Mouse (Mus musculus) stomach, postnatal 0 days (tissue): ENCODE data around the gene Ctnna2. TPM values are rescaled to one million over a fixed set of nuclear protein-coding genes. Genes with fewer than 3 reads are reported as not detected.

Experiments
- ATAC-seq: fragments of 200-750 bp; cut with Nextera tagmentation; 2 replicates; pipeline ENCODE4 v1.8.0; 2017; ENCODE audit not compliant: low FRiP score, low TSS enrichment
- DNase-seq: peaks from one replicate; pipeline ENCODE4 v3.0.0-alpha.2; 2016; ENCODE audit warnings: low spot score
- H3K27ac ChIP-seq: fragments of 300-500 bp; sonication (generic); replicated peaks from 2 replicates; pipeline ENCODE4 v1.5.1; 2014; ENCODE audit warnings: mild to moderate bottlenecking, control low read depth
- H3K27me3 ChIP-seq: fragments of 300-500 bp; sonication (generic); 2 replicates; pipeline ENCODE4 v1.6.1; 2014; ENCODE audit warnings: low read length; ENCODE audit not compliant: control insufficient read depth, insufficient read depth
- H3K36me3 ChIP-seq: fragments of 300-500 bp; sonication (generic); 2 replicates; pipeline ENCODE4 v1.6.1; 2014; ENCODE audit warnings: low read length, mixed read lengths; ENCODE audit not compliant: control insufficient read depth, insufficient read depth
- H3K4me1 ChIP-seq: fragments of 300-500 bp; sonication (generic); replicated peaks from 2 replicates; pipeline ENCODE4 v1.6.1; 2014; ENCODE audit warnings: antibody characterized with exemption; ENCODE audit not compliant: control insufficient read depth, insufficient read depth
- H3K4me2 ChIP-seq: fragments of 300-500 bp; sonication (generic); replicated peaks from 2 replicates; pipeline ENCODE4 v1.6.1; 2014; ENCODE audit warnings: low read depth, mild to moderate bottlenecking, control low read depth, moderate library complexity
- H3K4me3 ChIP-seq: fragments of 300-500 bp; sonication (generic); 2 replicates; pipeline ENCODE4 v1.5.1; 2014; ENCODE audit warnings: low read depth, low read length, control low read depth
- H3K9ac ChIP-seq: fragments of 300-500 bp; sonication (generic); 2 replicates; pipeline ENCODE4 v1.6.1; 2014; ENCODE audit warnings: mild to moderate bottlenecking, low read length, control low read depth, mixed read lengths
- H3K9me3 ChIP-seq: fragments of 300-500 bp; sonication (generic); 2 replicates; pipeline ENCODE4 v1.6.1; 2016; ENCODE audit warnings: low read length; ENCODE audit not compliant: control insufficient read depth
- CTCF ChIP-seq: IDR thresholded peaks from 2 replicates; pipeline ENCODE4 v1.5.1; 2016; ENCODE audit warnings: antibody characterized with exemption, low read depth, mild to moderate bottlenecking, moderate library complexity
- EP300 ChIP-seq: optimal IDR thresholded peaks from 2 replicates; pipeline ENCODE3; 2016; ENCODE audit warnings: antibody characterized with exemption
- WGBS: fragments of 180-500 bp; shearing (Covaris S2); extraction: QIAGEN DNeasy Blood & Tissue Kit; methylation state at CpG from one replicate; pipeline ENCODE4 v1.1.7; 2014; 5-methylcytosine and 5-hydroxymethylcytosine counted together
- polyA plus RNA-seq: library from polyadenylated mRNA; unstranded; fragments of >200 nt; fragmentation: Nextera tagmentation; extraction: Ambion mirVana; gene quantifications from 2 replicates; pipeline ENCODE4 v1.2.1, GENCODE M21; 2015

Gene Ctnna2
- 1.9 and 2.8 TPM in 2 replicates for polyA plus RNA-seq

GRCm38 (mm10) chr6:77979241-77979961 lies at the start of gene Ctnna2:
TSS of gene Ctnna2 (minus strand) at chr6:77979699.
- H3K4me1 ChIP-seq: no peaks in the 10 kb centered on the region
- peak; percentile 85 for ATAC-seq
- DNase-seq: peak; percentile 79
- no peak for TF ChIP-seq EP300
- peak; percentile 57 for TF ChIP-seq CTCF
- peak within 1 kb of the TSS; percentile 72 for H3K4me2 ChIP-seq
- H3K27me3 ChIP-seq: no peaks in the 10 kb centered on the region
- no peaks in the 10 kb centered on the region for H3K9me3 ChIP-seq
- H3K9ac ChIP-seq: 0 out of 2 replicates have a peak within 1 kb of the TSS, but pooled peaks have one; percentile 8
- peak within 1 kb of the TSS; percentile 39 for H3K4me3 ChIP-seq
- H3K27ac ChIP-seq: no peak within 1 kb of the TSS
- WGBS: under 1% methylated on average over 36 of the region's 58 CpGs
- H3K36me3 ChIP-seq: no peaks in the 10 kb centered on the region

GRCm38 (mm10) chr6:77980137-77981052 lies 896 bp upstream of the Ctnna2 start:
- Histone ChIP-seq H3K4me3 (no peak overlapping the region), H3K27ac (no peak overlapping the region), H3K27me3 (no peaks in the 10 kb centered on the region), H3K4me2 (peak overlapping the region; percentile 72), H3K9me3 (no peaks in the 10 kb centered on the region), H3K4me1 (no peaks in the 10 kb centered on the region), H3K36me3 (no peaks in the 10 kb centered on the region), H3K9ac (no peak overlapping the region)
- no peak for DNase-seq
- WGBS: 16% methylated on average over 15 of the region's 15 CpGs
- TF ChIP-seq EP300: no peak
- TF ChIP-seq CTCF: no peak
- ATAC-seq: no peak

GRCm38 (mm10) chr6:77978476-77979240 lies 841 bp downstream of the Ctnna2 start:
- Histone ChIP-seq H3K4me1 (no peaks in the 10 kb centered on the region), H3K4me3 (no peak overlapping the region), H3K27ac (no peak overlapping the region), H3K9ac (no peak overlapping the region), H3K27me3 (no peaks in the 10 kb centered on the region), H3K36me3 (no peaks in the 10 kb centered on the region), H3K4me2 (peak overlapping the region; percentile 72), H3K9me3 (no peaks in the 10 kb centered on the region)
- no peak for TF ChIP-seq EP300
- TF ChIP-seq CTCF: no peak
- DNase-seq (no peak), ATAC-seq (no peak)
- WGBS: 22% methylated on average over 10 of the region's 10 CpGs

GRCm38 (mm10) chr6:77970545-77971242 lies 8.8 kb downstream of the Ctnna2 start:
- Histone ChIP-seq H3K9me3 (no peaks in the 10 kb centered on the region), H3K27me3 (no peaks in the 10 kb centered on the region), H3K4me2 (no peak overlapping the region), H3K4me1 (no peaks in the 10 kb centered on the region), H3K27ac (no peak overlapping the region), H3K4me3 (no peak overlapping the region), H3K9ac (no peak overlapping the region), H3K36me3 (no peaks in the 10 kb centered on the region)
- TF ChIP-seq EP300 (no peak), CTCF (no peak)
- WGBS: 57% methylated on average over 10 of the region's 10 CpGs
- no peak for ATAC-seq
- no peak for DNase-seq

GRCm38 (mm10) chr6:77969774-77970173 lies 9.7 kb downstream of the Ctnna2 start:
- no peaks in the 10 kb centered on the region for H3K36me3 ChIP-seq
- DNase-seq (no peak), ATAC-seq (no peak)
- no peak overlapping the region for H3K9ac ChIP-seq
- H3K9me3 ChIP-seq: no peaks in the 10 kb centered on the region
- H3K27ac ChIP-seq: no peak overlapping the region
- WGBS: 33% methylated on average over 4 of the region's 4 CpGs
- no peaks in the 10 kb centered on the region for H3K27me3 ChIP-seq
- no peak for TF ChIP-seq EP300
- TF ChIP-seq CTCF: no peak
- no peaks in the 10 kb centered on the region for H3K4me1 ChIP-seq
- no peak overlapping the region for H3K4me2 ChIP-seq
- no peak overlapping the region for H3K4me3 ChIP-seq
